Mouse (Mus musculus) thymus, adult 2 months (tissue): ENCODE measurements around the gene Smu1.

Source experiments
- CTCF ChIP-seq: fragments of 200-500 bp; IDR thresholded peaks from 2 replicates; pipeline ENCODE4 v1.5.1; 2012; ENCODE audit warnings: mild to moderate bottlenecking, control low read depth, low read length, moderate library complexity, borderline replicate concordance; ENCODE audit not compliant: control insufficient read depth, poor library complexity, insufficient read depth; ENCODE audit errors: extremely low read depth
- POLR2A ChIP-seq: fragments of 200-500 bp; IDR thresholded peaks from 2 replicates; pipeline ENCODE4 v1.6.1; 2012; ENCODE audit warnings: mild to moderate bottlenecking, low read length, control low read depth, moderate library complexity; ENCODE audit not compliant: control insufficient read depth, poor library complexity, insufficient read depth; ENCODE audit errors: extremely low read depth

GRCm38 (mm10) chr4:40725141-40725540 lies 32.6 kb downstream of the Smu1 start:
- TF ChIP-seq CTCF: no peak
- TF ChIP-seq POLR2A: no peak
